Mouse (Mus musculus): Measurements from ENCODE around the gene Fabp6. TPM values are rescaled to one million over a fixed set of nuclear protein-coding genes. Genes with fewer than 3 reads are reported as not detected.
A peak's percentile ranks its signal among the peaks of the same experiment; 100 is the strongest.

The Fabp6 gene
- polyA plus RNA-seq, 1 experiment from 2014 or later: not detected

- H3K27me3 ChIP-seq (replicated peaks): no peaks in the 10 kb centered on the region
- H3K36me3 ChIP-seq: no peaks in the 10 kb centered on the region
- no peak overlapping the region for H3K4me3 ChIP-seq (replicated peaks)
- H3K9me3 ChIP-seq (replicated peaks): no peaks in the 10 kb centered on the region
- no peak for ATAC-seq (ENCODE audit: low FRiP score)
- no peak overlapping the region for H3K9ac ChIP-seq (replicated peaks)
- WGBS: 100% methylated on average over 1 of the region's 1 CpGs
- H3K4me2 ChIP-seq: no peak overlapping the region
- H3K27ac ChIP-seq (replicated peaks): no peak overlapping the region
- peaks cover 16% of the 10 kb centered on the region for H3K4me1 ChIP-seq
Observed at GRCm38 (mm10) chr11:43624341-43624740, 23.0 kb upstream of the Fabp6 start.

GRCm38 (mm10) chr11:43621769-43622168 lies 20.4 kb upstream of the Fabp6 start:
- WGBS: 79% methylated on average over 5 of the region's 5 CpGs

GRCm38 (mm10) chr11:43618403-43618802 lies 17.1 kb upstream of the Fabp6 start:
- Histone ChIP-seq H3K27ac (replicated peaks) (peak overlapping the region; percentile 43; the same call in 1 of the 2 replicates), H3K9me3 (replicated peaks) (no peaks in the 10 kb centered on the region), H3K27me3 (replicated peaks) (no peaks in the 10 kb centered on the region), H3K4me3 (replicated peaks) (no peak overlapping the region), H3K4me2 (no peak overlapping the region), H3K4me1 (peaks cover 13% of the 10 kb centered on the region), H3K9ac (replicated peaks) (no peak overlapping the region), H3K36me3 (no peaks in the 10 kb centered on the region)
- 32% methylated on average over 7 of the region's 7 CpGs for WGBS
- peak; percentile 39; the same call in 1 of the 2 replicates for ATAC-seq (ENCODE audit: low FRiP score)

More at GRCm38 (mm10) chr11:43621769-43622168, 20.4 kb upstream of the Fabp6 start:
- no peaks in the 10 kb centered on the region for H3K36me3 ChIP-seq
- no peak overlapping the region for H3K4me3 ChIP-seq (replicated peaks)
- peaks cover 22% of the 10 kb centered on the region for H3K4me1 ChIP-seq
- no peaks in the 10 kb centered on the region for H3K27me3 ChIP-seq (replicated peaks)
- no peak overlapping the region for H3K9ac ChIP-seq (replicated peaks)
- H3K27ac ChIP-seq (replicated peaks): no peak overlapping the region
- ATAC-seq (ENCODE audit: low FRiP score): no peak
- no peak overlapping the region for H3K4me2 ChIP-seq
- no peaks in the 10 kb centered on the region for H3K9me3 ChIP-seq (replicated peaks)

- Histone ChIP-seq H3K9ac (replicated peaks) (no peak overlapping the region), H3K4me2 (no peak overlapping the region), H3K36me3 (no peaks in the 10 kb centered on the region), H3K27me3 (replicated peaks) (no peaks in the 10 kb centered on the region), H3K27ac (replicated peaks) (peak overlapping the region; percentile 43), H3K4me1 (peaks cover 18% of the 10 kb centered on the region), H3K4me3 (replicated peaks) (no peak overlapping the region), H3K9me3 (replicated peaks) (no peaks in the 10 kb centered on the region)
- ATAC-seq (ENCODE audit: low FRiP score): peak; percentile 2; the same call in 1 of the 2 replicates
- 36% methylated on average over 5 of the region's 5 CpGs for WGBS
Observed at GRCm38 (mm10) chr11:43617924-43618323, 16.6 kb upstream of the Fabp6 start.

GRCm38 (mm10) chr11:43612834-43613488 lies 11.6 kb upstream of the Fabp6 start:
- H3K4me2 ChIP-seq: no peak overlapping the region
- H3K36me3 ChIP-seq: no peaks in the 10 kb centered on the region
- no peaks in the 10 kb centered on the region for H3K27me3 ChIP-seq (replicated peaks)
- H3K9me3 ChIP-seq (replicated peaks): no peaks in the 10 kb centered on the region
- ATAC-seq (ENCODE audit: low FRiP score): peak; percentile 76
- WGBS: 20% methylated on average over 12 of the region's 12 CpGs
- H3K4me1 ChIP-seq: peaks cover 22% of the 10 kb centered on the region
- no peak overlapping the region for H3K4me3 ChIP-seq (replicated peaks)
- H3K27ac ChIP-seq (replicated peaks): peak overlapping the region; percentile 68
- H3K9ac ChIP-seq (replicated peaks): no peak overlapping the region

GRCm38 (mm10) chr11:43610662-43611033 lies 9.3 kb upstream of the Fabp6 start:
- Histone ChIP-seq H3K27ac (replicated peaks) (no peak overlapping the region), H3K4me3 (replicated peaks) (no peak overlapping the region), H3K4me1 (peaks cover 17% of the 10 kb centered on the region; the same call in 1 of the 2 replicates), H3K36me3 (no peaks in the 10 kb centered on the region), H3K9ac (replicated peaks) (no peak overlapping the region), H3K27me3 (replicated peaks) (no peaks in the 10 kb centered on the region), H3K4me2 (no peak overlapping the region), H3K9me3 (replicated peaks) (no peaks in the 10 kb centered on the region)
- ATAC-seq (ENCODE audit: low FRiP score): no peak
- WGBS: 78% methylated on average over 5 of the region's 5 CpGs

- Histone ChIP-seq H3K4me3 (replicated peaks) (no peak overlapping the region), H3K9ac (replicated peaks) (no peak overlapping the region), H3K27me3 (replicated peaks) (no peaks in the 10 kb centered on the region), H3K36me3 (no peaks in the 10 kb centered on the region), H3K4me1 (peaks cover 17% of the 10 kb centered on the region; the same call in 1 of the 2 replicates), H3K4me2 (no peak overlapping the region), H3K9me3 (replicated peaks) (no peaks in the 10 kb centered on the region), H3K27ac (replicated peaks) (no peak overlapping the region)
- no peak for ATAC-seq (ENCODE audit: low FRiP score)
- WGBS: 73% methylated on average over 10 of the region's 10 CpGs
Observed at GRCm38 (mm10) chr11:43610006-43610661, 8.8 kb upstream of the Fabp6 start.

- H3K36me3 ChIP-seq: no peaks in the 10 kb centered on the region
- no peaks in the 10 kb centered on the region for H3K27me3 ChIP-seq (replicated peaks)
- H3K27ac ChIP-seq (replicated peaks): peak overlapping the region; percentile 54; the same call in 1 of the 2 replicates
- no peaks in the 10 kb centered on the region for H3K9me3 ChIP-seq (replicated peaks)
- H3K4me2 ChIP-seq: no peak overlapping the region
- H3K4me1 ChIP-seq: peaks cover 17% of the 10 kb centered on the region; the same call in 1 of the 2 replicates
- no peak overlapping the region for H3K4me3 ChIP-seq (replicated peaks)
- H3K9ac ChIP-seq (replicated peaks): no peak overlapping the region
- peak; percentile 54 for ATAC-seq (ENCODE audit: low FRiP score)
- 33% methylated on average over 3 of the region's 3 CpGs for WGBS
Observed at GRCm38 (mm10) chr11:43608440-43608839, 7.1 kb upstream of the Fabp6 start.

GRCm38 (mm10) chr11:43605859-43606258 lies 4.5 kb upstream of the Fabp6 start:
- Histone ChIP-seq H3K4me2 (no peak overlapping the region), H3K36me3 (no peaks in the 10 kb centered on the region), H3K27me3 (replicated peaks) (no peaks in the 10 kb centered on the region), H3K9me3 (replicated peaks) (no peaks in the 10 kb centered on the region), H3K4me1 (0 out of 2 replicates have a peak, but pooled peaks cover 8% of the 10 kb centered on the region), H3K4me3 (replicated peaks) (no peak overlapping the region), H3K9ac (replicated peaks) (no peak overlapping the region), H3K27ac (replicated peaks) (no peak overlapping the region)
- no peak for ATAC-seq (ENCODE audit: low FRiP score)
- 85% methylated on average over 6 of the region's 6 CpGs for WGBS

- H3K27me3 ChIP-seq (replicated peaks): no peaks in the 10 kb centered on the region
- no peak overlapping the region for H3K4me2 ChIP-seq
- H3K9ac ChIP-seq (replicated peaks): no peak overlapping the region
- no peaks in the 10 kb centered on the region for H3K9me3 ChIP-seq (replicated peaks)
- 92% methylated on average over 6 of the region's 6 CpGs for WGBS
- H3K4me3 ChIP-seq (replicated peaks): no peak overlapping the region
- no peak overlapping the region for H3K27ac ChIP-seq (replicated peaks)
- no peak for ATAC-seq (ENCODE audit: low FRiP score)
- H3K4me1 ChIP-seq: 0 out of 2 replicates have a peak, but pooled peaks cover 8% of the 10 kb centered on the region
- H3K36me3 ChIP-seq: no peaks in the 10 kb centered on the region
Observed at GRCm38 (mm10) chr11:43604891-43605290, 3.6 kb upstream of the Fabp6 start.

- WGBS: 93% methylated on average over 2 of the region's 2 CpGs
- H3K9me3 ChIP-seq (replicated peaks): no peaks in the 10 kb centered on the region
- H3K27ac ChIP-seq (replicated peaks): no peak overlapping the region
- H3K9ac ChIP-seq (replicated peaks): no peak overlapping the region
- no peaks in the 10 kb centered on the region for H3K27me3 ChIP-seq (replicated peaks)
- no peak overlapping the region for H3K4me3 ChIP-seq (replicated peaks)
- ATAC-seq (ENCODE audit: low FRiP score): no peak
- no peak overlapping the region for H3K4me2 ChIP-seq
- H3K36me3 ChIP-seq: no peaks in the 10 kb centered on the region
- 0 out of 2 replicates have a peak, but pooled peaks cover 8% of the 10 kb centered on the region for H3K4me1 ChIP-seq
Observed at GRCm38 (mm10) chr11:43604207-43604606, 2.9 kb upstream of the Fabp6 start.

- no peak overlapping the region for H3K27ac ChIP-seq (replicated peaks)
- H3K27me3 ChIP-seq (replicated peaks): no peaks in the 10 kb centered on the region
- H3K4me1 ChIP-seq: 0 out of 2 replicates have a peak, but pooled peaks cover 5% of the 10 kb centered on the region
- no peaks in the 10 kb centered on the region for H3K9me3 ChIP-seq (replicated peaks)
- no peak for ATAC-seq (ENCODE audit: low FRiP score)
- no peak overlapping the region for H3K9ac ChIP-seq (replicated peaks)
- no peak overlapping the region for H3K4me3 ChIP-seq (replicated peaks)
- H3K36me3 ChIP-seq: peaks cover 11% of the 10 kb centered on the region; the same call in 1 of the 2 replicates
- WGBS: 38% methylated on average over 6 of the region's 6 CpGs
- no peak overlapping the region for H3K4me2 ChIP-seq
Observed at GRCm38 (mm10) chr11:43589530-43590072, 11.7 kb downstream of the Fabp6 start.
